Mouse (Mus musculus) heart, postnatal 36 days (tissue): ENCODE data around the gene Grcc10. TPM values are rescaled to one million over a fixed set of nuclear protein-coding genes. Genes with fewer than 3 reads are reported as not detected.

Experiments
- DNase-seq, 2 experiments: peaks; one replicate each; pipeline ENCODE4 v3.0.0; 2021 to 2022
- intact Hi-C: fragments of 180-260 bp; cut with DNase I; formaldehyde crosslinking; loops from one replicate; pipeline ENCODE4 v1.15.1; 2025
- total RNA-seq, 2 experiments: library from RNA; stranded (reverse); gene quantifications; 2 replicates each; pipeline ENCODE4 v1.2.3; 2021

Grcc10 gene
- total RNA-seq, 2 experiments from 2014 or later = 285 to 321 TPM

DNA sequence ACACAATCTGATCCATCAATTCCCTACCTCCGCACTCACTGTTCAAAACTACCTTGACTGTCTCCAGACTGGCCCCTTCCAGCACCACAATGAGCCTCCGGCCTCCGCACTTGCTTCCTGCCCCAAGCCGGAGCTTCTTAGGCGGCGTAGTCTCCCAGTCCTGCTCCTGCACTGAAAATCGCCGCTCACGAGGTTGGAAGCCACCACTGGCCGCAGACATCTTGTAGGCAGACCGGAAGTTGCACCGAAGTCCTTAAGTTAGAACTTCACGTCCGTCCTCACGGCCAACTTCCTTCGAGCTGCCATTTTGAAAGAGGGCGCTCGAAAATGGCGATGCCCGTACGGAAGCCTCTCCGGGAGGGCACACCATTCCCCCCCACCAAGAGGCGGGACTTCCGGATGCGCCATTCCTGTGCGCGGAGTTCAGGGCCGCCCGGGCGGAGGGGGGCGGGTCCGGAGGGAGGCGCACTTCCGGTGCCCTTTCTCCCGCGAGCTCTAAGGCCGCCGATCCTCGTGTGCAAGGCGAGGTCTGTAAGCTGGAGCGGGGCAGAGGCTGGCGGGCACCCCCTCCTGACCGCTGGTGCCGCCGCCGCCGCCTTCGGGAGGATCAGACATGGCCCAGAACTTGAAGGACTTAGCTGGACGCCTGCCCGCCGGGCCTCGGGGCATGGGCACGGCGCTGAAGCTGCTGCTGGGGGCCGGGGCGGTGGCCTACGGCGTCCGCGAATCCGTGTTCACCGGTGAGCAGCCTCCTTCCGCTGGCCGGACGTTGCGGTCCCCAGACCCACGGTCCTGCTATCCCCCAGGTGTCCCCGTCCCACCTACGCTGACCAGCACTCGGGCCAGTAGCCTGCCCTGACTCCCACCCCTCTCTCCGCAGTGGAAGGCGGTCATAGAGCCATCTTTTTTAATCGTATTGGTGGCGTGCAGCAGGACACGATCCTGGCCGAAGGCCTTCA lies 29.1 kb downstream of the Grcc10 start, which contains the start of the genes Emg1 and Phb2:
TSS of gene Emg1 (minus strand) at position 355 of the 959 bp plus-strand sequence.
TSS of gene Phb2 (plus strand) at position 513 of the 959 bp plus-strand sequence.
- DNase-seq = peak; percentile 99
- intact Hi-C loops = loop anchor here (1.0 to 10.0 kb wide), 5 partner anchors 28 to 330 kb away; partner anchors contain the start of genes Lpcat3 and Zfp384

DNA sequence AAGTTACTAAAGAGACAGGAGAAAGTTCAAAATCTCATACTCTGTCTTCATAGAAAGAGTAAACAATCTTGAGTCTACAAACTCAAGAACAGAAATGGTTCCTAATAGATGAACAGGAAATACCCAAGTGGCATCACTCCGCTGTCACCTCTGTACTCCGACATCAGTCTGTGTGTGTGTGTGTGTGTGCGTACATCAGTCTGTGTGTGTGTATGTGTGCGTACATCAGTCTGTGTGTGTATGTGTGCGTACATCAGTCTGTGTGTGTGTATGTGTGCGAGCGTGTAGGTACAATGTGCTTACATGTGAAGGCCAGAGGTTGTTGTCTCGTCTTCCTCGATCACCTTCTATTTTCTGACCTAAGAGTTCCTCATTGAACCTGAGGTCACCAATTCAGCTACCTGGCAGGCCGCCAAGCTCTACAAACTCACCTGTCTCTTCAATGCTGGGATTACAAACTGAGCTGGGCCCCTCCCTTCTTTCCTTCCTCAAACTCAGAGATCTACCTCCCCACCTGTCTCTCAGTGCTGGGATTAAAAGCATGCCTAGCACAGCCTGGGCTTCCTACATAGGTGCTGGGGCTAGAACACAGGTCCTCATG lies 32.8 kb downstream of the Grcc10 start:
- intact Hi-C loops = no loop called here
- DNase-seq = no peak

DNA sequence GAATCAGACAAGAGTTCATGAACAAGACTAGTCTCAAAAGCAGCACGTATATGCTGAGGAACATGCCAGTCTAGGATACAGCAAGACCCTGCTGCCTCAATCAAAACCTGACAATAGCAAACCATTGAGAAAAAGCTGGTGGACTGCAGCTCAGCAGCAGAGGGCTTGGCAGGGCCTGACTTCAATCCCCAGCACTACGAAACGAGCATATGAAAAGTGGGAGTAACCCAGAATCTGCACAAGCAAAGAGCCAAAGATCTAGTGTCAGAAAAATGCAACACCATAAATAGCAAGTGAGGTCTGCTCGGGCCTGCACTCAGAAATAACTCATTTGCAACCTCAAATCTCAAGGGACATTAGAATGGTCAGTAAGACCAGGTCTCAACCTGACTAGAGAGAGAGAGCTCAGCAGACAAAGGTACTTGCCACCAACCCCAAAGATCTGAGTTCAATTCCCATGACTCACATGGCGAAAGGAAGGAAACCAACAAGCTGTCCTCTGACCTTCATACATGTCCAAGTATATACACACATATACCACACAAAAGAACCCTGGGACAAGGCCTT lies 35.0 kb downstream of the Grcc10 start:
- no peak for DNase-seq
- intact Hi-C loops = no loop called here

DNA sequence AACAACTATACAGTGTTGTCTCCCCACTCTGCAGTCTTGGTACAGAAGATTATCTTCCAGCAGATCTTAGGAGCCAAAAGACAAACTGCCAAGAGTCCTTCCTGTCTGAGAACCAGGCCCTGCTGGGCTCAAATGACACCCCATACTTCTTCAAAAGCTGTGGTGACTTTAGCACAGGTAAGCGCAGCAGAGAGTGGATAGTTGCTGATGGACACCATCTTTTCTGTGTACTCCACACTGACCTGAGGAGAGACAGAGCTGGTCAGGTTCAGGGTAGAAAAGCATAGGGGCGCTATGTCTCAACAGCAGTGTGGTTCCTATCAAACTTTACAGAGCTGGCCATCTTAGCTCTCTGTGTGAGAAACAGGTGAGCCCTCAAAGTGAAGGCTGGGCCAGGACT lies 36.8 kb downstream of the Grcc10 start:
- intact Hi-C loops = loop anchor here (5.0 kb wide), 2 partner anchors 33 to 103 kb away; partner anchors contain the start of genes Ptpn6 and Spsb2

DNA sequence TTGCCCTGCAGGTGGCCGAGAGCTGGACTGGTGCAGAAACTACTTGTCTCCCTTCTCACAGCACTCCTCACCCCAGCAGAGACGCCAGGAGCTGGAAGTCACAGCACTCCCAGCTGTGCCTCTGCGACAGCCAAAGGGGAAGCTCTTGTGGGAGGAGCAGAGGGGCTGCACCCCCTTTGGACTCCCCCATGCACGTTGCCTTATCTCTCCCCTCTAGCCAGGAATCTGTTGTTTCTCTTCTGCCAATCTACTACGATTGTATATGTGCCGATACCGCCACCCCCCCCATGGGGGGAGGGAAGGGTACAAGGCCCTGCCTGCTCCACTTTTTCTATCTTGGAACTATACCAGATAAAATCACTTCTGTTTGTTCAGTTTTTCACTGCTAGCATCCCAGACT lies 37.4 kb downstream of the Grcc10 start:
- no peak for DNase-seq
- intact Hi-C loops = loop anchor here (2.0 to 5.0 kb wide), 4 partner anchors 34 to 104 kb away; partner anchors contain the start of genes Ptpn6 and Spsb2

More for the DNA sequence above, 36.8 kb downstream of the Grcc10 start:
- DNase-seq = no peak

DNA sequence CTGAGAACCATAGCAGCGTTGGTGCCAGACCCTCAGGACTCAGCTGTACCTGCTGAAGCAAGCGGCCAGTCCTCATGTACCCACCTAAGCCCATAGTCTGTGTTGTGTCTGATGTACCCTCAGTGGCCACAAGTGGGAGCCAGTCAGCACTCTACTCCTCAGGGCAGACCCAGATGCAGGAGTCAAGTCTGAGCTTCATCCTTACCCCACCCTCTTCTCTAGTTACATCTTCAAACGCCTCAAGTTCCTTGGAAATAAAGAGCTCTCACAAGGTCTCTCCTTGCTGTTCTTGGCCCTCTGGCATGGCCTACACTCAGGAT lies 38.4 kb downstream of the Grcc10 start:
- peak; percentile 64 to 76 for DNase-seq
- intact Hi-C loops = loop anchor here (2.0 to 5.0 kb wide), 4 partner anchors 35 to 105 kb away; partner anchors contain the start of genes Ptpn6 and Spsb2

DNA sequence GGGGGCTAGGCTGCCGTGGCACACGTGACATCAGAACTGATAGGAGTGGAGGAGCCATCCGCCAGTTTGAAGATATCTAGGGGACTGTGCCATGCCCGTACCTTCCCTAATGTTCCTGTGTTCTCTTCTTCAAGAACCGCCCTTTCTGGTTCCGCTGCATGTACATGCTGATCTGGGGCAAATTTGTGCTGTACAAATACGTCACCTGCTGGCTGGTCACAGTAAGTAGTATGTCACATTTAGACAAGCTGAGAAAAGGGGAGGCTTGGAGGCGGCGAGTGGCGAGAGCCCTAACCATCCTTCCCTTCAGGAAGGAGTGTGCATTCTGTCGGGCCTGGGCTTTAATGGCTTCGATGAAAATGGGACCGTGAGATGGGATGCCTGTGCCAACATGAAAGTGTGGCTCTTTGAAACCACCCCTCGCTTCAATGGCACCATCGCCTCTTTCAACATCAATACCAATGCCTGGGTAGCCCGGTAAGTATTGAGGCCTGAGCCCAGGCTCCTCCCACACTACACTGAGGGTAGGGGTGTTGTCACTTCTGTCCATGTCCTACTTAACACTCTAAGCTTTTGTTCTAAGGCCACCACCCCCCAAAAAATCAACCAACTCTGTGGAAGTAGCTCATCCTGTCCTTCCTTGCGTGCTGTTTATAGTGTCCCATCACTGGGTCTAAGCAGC lies 38.9 kb downstream of the Grcc10 start:
- DNase-seq = no peak
- intact Hi-C loops = loop anchor here (2.0 to 5.0 kb wide), 4 partner anchors 35 to 105 kb away; partner anchors contain the start of genes Ptpn6 and Spsb2

DNA sequence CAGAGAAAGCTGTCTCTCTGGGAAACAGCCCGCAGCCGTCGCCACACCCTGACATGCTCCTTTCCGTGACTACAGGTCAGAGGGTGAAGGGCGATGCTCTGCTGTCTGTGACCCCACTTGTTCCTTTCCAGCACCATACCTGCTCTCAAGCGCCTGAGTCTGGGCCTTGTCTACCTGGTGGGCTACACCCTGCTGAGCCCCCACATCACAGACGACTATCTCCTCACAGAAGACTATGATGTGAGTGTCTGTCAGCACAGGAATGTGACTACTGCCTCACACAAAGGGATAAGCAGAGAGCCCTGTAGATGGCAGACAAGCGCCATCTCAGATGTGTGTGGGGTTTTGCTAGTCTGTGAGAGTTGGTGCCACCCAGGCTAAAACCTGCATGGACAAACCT lies 39.8 kb downstream of the Grcc10 start:
- intact Hi-C loops = loop anchor here (5.0 kb wide), 2 partner anchors 36 to 106 kb away; partner anchors contain the start of genes Ptpn6 and Spsb2
- DNase-seq = no peak

DNA sequence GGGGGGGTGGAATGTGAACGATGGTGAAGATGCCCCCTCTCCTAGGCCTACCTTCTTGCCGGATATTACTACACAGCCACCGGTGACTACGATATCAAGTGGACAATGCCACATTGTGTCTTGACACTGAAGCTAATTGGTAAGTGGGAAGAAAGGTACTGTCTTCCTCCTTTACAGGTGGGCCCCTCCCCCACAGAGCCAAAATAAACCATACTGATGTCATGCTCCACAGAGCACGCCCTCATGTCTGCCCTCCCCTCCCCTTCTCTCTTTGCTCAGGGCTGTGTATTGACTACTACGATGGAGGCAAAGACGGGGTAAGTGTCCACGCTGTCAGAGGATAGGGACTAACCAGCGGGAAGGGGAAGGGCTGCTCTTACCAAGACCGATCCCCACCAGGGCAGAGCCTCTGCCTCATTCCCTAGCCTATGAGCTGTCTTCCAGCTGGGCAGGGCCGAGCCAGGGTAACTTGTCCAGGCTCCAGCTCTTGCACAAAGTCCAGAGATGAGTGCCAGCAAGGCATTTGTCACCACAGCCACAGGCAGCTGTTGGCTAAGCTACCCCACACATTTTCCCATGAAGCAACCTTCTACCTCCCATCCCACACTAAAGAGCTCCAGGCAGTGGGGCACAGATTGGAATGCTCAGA lies 41.1 kb downstream of the Grcc10 start:
- intact Hi-C loops = loop anchor here (5.0 kb wide), 2 partner anchors 37 to 107 kb away; partner anchors contain the start of genes Ptpn6 and Spsb2

DNA sequence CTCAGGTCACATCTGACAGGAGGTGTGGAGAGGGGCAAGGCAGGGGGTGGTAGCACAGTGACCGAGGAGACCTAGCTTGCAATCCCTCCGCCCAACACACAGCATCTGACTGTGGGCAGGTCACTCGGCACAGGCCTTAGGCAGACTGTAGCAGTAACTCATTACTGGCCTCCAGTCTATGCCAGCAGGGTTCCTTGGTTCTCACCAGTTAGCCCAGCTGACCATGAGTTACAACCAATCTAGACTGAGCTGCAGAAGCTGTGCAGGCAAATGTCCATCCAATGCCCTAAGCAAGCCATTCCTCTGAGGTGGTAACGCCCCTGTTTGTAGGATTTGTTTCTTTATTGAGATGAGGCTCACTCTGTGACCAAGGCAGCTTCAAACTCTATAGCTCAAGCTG lies 41.8 kb downstream of the Grcc10 start:
- DNase-seq = no peak
- intact Hi-C loops = no loop called here

More for the DNA sequence above, 41.1 kb downstream of the Grcc10 start:
- peak; percentile 69 to 77 for DNase-seq

DNA sequence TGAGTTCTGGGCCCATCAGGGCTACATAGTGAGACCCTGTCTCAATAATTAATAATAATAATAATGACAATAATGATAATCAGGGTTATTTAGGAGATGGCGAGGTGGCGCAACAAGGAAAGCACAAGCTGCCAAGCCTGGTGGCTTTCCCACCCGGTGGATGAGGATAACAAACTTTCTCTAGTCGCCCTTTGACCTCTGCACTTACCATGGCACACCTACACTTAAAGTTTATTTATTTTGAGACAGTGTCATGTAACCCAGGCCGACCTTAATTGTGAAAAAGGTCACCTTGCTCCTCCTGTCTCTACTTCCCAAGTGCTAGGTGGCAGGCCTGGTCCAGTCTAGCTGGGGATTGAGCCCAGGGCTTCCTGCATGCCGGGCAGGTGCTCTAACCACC lies 42.4 kb downstream of the Grcc10 start:
- DNase-seq = no peak
- intact Hi-C loops = no loop called here

DNA sequence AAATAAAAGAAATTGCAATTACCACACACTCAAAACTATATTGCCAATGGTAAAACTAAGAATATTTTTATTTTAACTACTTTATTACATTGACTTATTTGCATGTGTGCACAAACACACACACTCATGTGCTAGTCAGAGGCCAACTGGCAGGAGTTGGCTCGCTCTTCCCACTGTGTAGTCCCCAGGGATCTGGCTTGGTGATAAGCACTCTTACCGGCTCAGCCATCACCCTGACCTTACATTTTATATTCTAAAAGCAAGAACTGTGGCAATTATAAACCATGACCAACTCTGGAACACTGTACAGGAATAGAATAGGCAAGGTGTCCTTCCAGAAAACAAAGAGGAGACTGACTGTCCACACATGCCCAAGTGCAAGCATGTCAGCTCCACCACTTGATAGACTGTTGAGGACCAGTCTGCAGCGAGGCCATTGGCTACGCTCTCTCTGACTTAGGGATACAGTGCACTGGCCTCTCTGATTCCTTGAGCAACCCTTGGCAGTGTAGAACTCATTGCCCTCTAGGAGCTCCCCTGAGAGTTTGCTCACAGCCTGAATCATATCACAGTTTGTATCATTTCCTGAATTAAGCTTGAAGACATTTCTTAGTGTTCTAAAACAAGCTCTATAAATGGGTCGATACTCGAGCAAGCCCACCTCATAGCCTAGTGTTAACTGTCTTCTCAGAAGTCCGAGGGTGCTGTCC lies 44.6 kb downstream of the Grcc10 start:
- no peak for DNase-seq
- intact Hi-C loops = no loop called here

DNA sequence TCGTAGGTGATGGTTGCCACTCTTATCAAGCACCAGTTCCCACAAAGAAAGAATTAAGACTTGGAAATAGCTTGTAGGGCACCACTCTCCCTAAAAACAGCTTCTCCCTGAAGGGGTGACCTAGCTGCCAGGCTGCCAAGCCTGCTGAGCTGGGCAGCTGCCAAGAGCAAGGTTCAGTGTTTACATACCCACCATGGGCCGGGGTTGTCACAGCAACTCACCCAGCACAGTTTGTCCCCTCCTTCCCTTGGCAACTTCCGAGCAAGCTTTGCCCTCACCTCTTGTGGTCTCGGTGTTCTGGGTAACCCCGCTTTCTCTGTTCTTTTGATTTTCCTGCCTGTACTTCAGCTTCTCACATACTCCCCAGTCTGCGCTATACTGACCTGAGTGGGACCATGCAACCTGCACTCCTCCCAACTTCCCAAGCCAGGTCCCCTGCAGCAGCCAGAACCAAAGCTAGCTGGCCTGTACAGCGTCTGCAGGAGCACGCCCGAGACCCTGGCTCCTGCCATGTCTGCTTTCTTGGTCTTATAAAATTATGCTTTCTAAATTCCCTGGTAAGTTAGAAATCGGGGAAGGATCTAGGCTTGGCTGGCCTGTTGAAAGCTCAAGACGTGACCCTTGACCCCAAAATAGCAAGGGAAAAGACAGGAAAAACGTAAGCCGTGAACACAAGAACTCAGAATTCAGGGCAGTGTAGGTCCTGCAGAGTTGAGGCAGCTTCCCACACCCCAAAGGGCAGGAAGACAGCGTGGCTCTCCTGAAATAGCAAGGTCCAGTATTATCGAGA lies 46.8 kb downstream of the Grcc10 start:
- DNase-seq = peak; percentile 69 to 72
- intact Hi-C loops = no loop called here

DNA sequence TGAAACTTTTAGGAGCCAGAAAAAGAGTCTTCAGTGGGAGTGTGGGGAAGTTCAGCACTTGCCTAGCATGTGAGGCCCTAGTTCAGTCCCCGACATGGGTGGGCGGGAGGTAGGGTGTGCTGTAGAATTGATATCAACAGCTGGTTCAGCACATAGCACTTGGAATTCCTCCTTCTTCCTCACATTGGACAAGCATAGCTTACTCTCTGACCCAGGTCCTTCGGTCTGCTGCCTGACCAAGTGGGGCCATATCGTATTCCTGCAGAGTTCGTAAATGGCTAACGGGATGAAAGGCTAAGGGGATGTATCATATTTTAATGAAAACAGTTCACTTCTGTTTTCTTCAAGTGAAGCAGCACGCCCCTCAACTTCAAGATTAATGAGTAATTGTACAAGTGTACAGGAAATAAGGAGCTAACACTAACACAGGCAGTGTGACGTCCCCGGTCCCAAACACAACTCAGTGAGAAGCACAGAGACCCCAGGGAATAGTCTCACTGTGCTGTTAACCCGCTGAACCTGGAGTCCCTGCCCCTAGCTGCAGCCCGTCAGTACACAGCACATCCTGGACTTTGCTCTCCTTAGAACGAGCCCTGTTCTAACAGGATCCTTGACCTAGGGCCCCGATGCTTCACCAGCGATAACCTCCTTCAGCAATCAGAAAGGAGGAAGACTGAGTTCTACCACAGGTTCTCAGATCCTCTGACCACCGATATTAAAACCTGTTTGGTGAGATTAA lies 47.8 kb downstream of the Grcc10 start:
- no peak for DNase-seq
- intact Hi-C loops = no loop called here

DNA sequence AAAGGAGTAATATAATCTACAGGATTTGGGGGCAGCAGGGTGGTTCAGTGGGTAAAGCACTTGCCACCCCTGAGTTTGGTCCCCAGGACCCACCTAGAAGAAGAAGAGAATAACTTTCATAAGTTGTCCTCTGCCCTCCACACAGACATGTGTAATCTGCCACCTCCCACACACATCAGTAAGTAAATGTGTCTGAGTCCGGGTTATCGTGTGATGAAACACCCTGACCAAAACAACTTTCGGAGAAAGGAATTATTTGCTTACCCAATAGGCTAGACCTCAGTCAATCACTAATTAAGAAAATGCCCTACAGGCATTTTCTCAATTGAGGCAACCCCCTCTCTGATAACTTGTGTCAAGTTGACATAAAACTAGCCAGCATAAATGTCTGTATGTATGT lies 50.7 kb downstream of the Grcc10 start:
- DNase-seq = no peak
- intact Hi-C loops = no loop called here
